Mouse (Mus musculus) embryonic facial prominence, embryonic 12.5 days (tissue): ENCODE data around the gene Ddx52. TPM values are rescaled to one million over a fixed set of nuclear protein-coding genes. Genes with fewer than 3 reads are reported as not detected.
A peak's percentile ranks its signal among the peaks of the same experiment; 100 is the strongest.

ENCODE experiments used
- ATAC-seq: fragments of 200-750 bp; cut with Nextera tagmentation; 2 replicates; pipeline ENCODE4 v1.8.0; 2017; ENCODE audit not compliant: insufficient number of reproducible peaks, insufficient read depth, low FRiP score, low TSS enrichment
- H3K27ac ChIP-seq: fragments of 300-500 bp; sonication (generic); 2 replicates; pipeline ENCODE4 v1.5.1; 2016; ENCODE audit warnings: mild to moderate bottlenecking
- H3K27me3 ChIP-seq: fragments of 300-500 bp; sonication (generic); 2 replicates; pipeline ENCODE4 v1.6.1; 2016; ENCODE audit warnings: mild to moderate bottlenecking, moderate library complexity
- H3K36me3 ChIP-seq: fragments of 300-500 bp; sonication (generic); 2 replicates; pipeline ENCODE4 v1.6.1; 2016; ENCODE audit warnings: mild to moderate bottlenecking
- H3K4me1 ChIP-seq: fragments of 300-500 bp; sonication (generic); 2 replicates; pipeline ENCODE4 v1.6.1; 2016
- H3K4me2 ChIP-seq: fragments of 300-500 bp; sonication (generic); replicated peaks from 2 replicates; pipeline ENCODE4 v1.6.1; 2016; ENCODE audit warnings: mild to moderate bottlenecking, moderate library complexity
- H3K4me3 ChIP-seq: fragments of 300-500 bp; sonication (generic); 2 replicates; pipeline ENCODE4 v1.5.1; 2016; ENCODE audit warnings: mild to moderate bottlenecking
- H3K9ac ChIP-seq: fragments of 300-500 bp; sonication (generic); 2 replicates; pipeline ENCODE4 v1.6.1; 2016; ENCODE audit warnings: mild to moderate bottlenecking, moderate library complexity
- H3K9me3 ChIP-seq: fragments of 300-500 bp; sonication (generic); 2 replicates; pipeline ENCODE4 v1.6.1; 2016; ENCODE audit warnings: mild to moderate bottlenecking, moderate library complexity
- WGBS: fragments of 180-500 bp; shearing (Covaris S2); methylation state at CpG from one replicate; pipeline ENCODE4 v1.1.7; 2016; 5-methylcytosine and 5-hydroxymethylcytosine counted together
- polyA plus RNA-seq: library from polyadenylated mRNA; unstranded; fragments of >200 nt; fragmentation: Nextera tagmentation; extraction: Ambion mirVana; gene quantifications from 2 replicates; pipeline ENCODE4 v1.2.1, GENCODE M21; 2016

Ddx52 gene
- polyA plus RNA-seq: 39.8 and 42.2 TPM in 2 replicates

DNA sequence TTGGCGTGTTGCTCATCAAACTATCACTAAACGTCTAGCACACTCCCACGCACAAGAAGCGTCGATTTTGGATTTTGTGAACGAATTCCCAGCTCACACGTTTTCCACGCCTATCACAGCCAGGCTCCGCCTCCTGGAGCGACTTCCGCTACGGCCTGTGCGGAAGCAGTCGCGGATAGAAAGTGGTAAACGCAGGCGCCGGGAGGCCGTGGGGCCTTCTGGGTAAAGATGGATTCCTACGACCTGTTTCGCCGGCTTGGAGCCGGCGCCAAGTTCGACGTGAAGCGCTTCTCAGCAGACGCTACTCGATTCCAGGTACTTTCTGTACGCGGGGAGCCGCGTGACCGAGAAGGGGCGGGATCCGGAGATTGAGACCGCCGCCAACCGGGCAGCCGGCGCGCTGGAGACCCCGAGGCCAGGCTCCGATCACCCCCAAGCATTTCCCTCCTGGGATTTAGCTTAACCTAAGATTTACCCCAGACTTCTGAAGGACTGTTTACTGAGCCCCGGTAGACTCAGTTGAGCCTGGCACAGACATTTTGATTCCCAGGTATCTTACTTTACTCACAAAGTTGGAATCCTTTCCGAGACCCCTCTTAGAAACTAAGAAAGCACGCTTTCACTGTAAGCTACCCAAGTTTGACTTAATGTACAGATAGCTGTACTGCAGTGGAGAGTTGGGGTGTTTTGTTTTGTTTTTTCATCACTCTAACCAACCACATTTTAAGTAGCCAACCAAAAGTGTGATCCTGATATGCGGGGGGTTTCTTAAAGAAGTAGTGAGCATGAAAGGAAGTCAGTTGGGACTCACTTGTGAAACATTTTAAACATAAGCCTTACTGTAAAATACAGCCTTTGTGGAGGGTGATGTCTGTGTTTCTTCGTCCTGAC, at the start of gene Ddx52:
TSS of gene Ddx52 (plus strand) at position 113 of the 891 bp plus-strand sequence.
- Histone ChIP-seq H3K4me1 (no peaks in the 10 kb centered on the region), H3K36me3 (peaks cover 35% of the 10 kb centered on the region), H3K27me3 (no peaks in the 10 kb centered on the region), H3K4me3 (peak within 1 kb of the TSS; percentile 80), H3K27ac (peak within 1 kb of the TSS; percentile 84), H3K9me3 (no peaks in the 10 kb centered on the region), H3K4me2 (peak within 1 kb of the TSS; percentile 63), H3K9ac (peak within 1 kb of the TSS; percentile 83)
- WGBS: 2% methylated on average over 49 of the region's 49 CpGs
- peak; percentile 75; the same call in 1 of the 2 replicates for ATAC-seq

DNA sequence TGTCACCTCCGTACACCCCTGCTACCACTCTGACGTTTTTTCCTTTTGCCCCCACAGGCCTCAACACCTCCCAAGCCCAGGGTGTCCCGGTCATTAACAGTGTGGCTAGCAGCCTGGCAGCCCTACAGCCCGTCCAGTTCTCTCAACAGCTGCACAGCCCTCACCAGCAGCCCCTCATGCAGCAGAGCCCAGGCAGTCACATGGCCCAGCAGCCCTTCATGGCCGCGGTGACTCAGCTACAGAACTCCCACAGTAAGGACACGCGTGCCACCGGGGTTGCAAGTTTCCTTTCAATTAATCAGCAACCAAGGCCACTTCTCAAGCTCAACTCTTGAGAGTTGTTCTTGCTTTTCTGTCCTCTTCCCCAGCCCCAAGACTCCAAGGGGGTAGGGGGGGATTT, 48.5 kb upstream of the Ddx52 start:
- no peak for ATAC-seq
- WGBS: 68% methylated on average over 9 of the region's 9 CpGs
- Histone ChIP-seq H3K9ac (no peak overlapping the region), H3K36me3 (no peaks in the 10 kb centered on the region), H3K4me1 (no peaks in the 10 kb centered on the region), H3K4me2 (no peak overlapping the region), H3K4me3 (no peak overlapping the region), H3K27me3 (no peaks in the 10 kb centered on the region), H3K27ac (no peak overlapping the region), H3K9me3 (no peaks in the 10 kb centered on the region)

DNA sequence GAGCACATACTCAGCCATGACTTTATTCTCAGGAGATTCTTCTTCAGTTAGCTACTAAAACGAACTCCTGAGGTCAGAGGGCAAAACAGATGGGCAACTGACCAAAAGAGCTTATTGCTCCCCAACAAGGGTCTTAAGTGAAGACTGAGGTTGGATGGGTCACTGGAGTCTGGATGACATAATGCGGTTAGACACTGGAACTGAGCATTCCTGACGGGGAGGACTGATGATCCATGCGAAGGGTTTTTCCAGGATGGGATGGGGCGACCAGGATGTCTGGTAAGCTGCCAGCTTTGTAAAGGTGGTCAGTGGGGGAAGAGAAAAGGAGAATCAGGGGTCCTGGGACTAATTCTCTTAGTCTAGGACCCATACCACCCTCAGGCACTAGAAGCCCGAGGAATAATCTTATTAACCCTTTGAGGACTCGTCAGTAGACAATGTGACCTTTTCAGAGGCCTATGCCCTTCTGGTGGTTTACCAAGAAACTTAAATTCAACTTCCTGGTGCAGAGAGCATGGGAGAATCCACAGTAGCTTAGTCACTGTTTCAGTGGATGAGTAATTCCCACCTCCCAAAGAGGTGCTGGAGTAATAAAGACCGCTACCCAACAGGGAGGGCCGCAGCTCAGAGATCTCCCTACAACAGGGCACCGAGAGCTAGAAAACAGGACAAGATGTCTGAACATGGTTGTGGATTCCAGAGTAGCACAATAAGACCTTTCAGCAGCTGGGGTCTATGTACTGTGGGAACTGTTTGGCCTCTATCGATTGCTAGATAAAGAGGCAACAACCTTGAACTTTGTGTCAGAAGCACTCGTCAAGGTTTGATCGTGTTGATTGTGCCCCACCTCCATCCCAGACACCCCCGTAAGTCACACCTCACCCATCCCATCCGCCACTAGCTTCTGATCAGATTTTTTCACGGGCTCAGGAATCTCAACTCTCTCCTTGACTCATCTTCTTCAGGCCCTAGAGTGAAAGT, 45.1 kb upstream of the Ddx52 start:
- WGBS: 80% methylated on average over 16 of the region's 16 CpGs
- no peaks in the 10 kb centered on the region for H3K27me3 ChIP-seq
- no peaks in the 10 kb centered on the region for H3K4me1 ChIP-seq
- no peak overlapping the region for H3K4me2 ChIP-seq
- no peak overlapping the region for H3K9ac ChIP-seq
- no peak overlapping the region for H3K4me3 ChIP-seq
- H3K27ac ChIP-seq: no peak overlapping the region
- no peak for ATAC-seq
- H3K36me3 ChIP-seq: no peaks in the 10 kb centered on the region
- no peaks in the 10 kb centered on the region for H3K9me3 ChIP-seq

DNA sequence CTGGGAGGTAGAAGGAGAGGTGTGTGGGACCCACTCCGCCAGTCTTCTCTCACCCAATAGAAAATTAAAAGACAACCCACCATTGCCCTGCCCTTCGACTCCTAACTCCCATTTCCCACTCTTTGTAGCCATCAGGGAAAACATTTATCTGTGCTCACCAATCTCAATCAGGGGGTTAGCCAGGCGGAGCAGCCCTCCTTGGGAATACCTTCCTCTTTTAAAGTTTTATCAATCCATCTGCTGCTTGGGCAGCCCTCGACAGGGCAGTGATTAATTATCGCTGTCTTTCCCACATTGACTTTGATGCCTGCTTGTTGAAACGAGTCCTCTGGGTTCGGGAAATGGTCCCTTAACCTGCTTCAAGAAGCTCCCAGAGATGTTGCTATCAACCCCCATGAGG, 44.3 kb upstream of the Ddx52 start:
- Histone ChIP-seq H3K9ac (no peak overlapping the region), H3K4me2 (no peak overlapping the region), H3K4me3 (no peak overlapping the region), H3K36me3 (no peaks in the 10 kb centered on the region), H3K4me1 (no peaks in the 10 kb centered on the region), H3K9me3 (no peaks in the 10 kb centered on the region), H3K27me3 (no peaks in the 10 kb centered on the region), H3K27ac (no peak overlapping the region)
- ATAC-seq: no peak
- WGBS: 84% methylated on average over 7 of the region's 7 CpGs

DNA sequence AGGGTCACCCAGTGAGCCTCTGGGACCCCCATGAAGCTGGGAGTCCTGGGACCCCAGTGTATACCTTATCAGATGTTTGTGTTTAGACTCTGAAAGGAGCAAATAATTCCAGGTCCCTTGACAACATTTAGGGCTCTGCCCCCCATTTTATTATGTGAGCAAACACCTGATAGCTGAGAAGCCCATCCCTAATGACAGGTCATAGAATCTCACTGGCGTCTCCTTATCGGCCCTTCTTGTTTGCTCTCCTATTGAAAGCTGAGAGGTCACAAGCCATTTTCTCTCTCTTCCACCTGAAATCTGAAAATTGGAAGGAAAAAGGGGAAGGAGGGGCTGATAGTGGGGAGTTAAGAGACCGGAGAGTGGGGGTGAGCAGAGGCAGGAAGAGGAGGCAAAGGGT, 39.0 kb upstream of the Ddx52 start:
- no peaks in the 10 kb centered on the region for H3K36me3 ChIP-seq
- H3K27ac ChIP-seq: no peak overlapping the region
- no peak overlapping the region for H3K9ac ChIP-seq
- ATAC-seq: no peak
- WGBS: 81% methylated on average over 3 of the region's 3 CpGs
- no peak overlapping the region for H3K4me2 ChIP-seq
- H3K9me3 ChIP-seq: no peaks in the 10 kb centered on the region
- H3K27me3 ChIP-seq: no peaks in the 10 kb centered on the region
- no peaks in the 10 kb centered on the region for H3K4me1 ChIP-seq
- H3K4me3 ChIP-seq: no peak overlapping the region

DNA sequence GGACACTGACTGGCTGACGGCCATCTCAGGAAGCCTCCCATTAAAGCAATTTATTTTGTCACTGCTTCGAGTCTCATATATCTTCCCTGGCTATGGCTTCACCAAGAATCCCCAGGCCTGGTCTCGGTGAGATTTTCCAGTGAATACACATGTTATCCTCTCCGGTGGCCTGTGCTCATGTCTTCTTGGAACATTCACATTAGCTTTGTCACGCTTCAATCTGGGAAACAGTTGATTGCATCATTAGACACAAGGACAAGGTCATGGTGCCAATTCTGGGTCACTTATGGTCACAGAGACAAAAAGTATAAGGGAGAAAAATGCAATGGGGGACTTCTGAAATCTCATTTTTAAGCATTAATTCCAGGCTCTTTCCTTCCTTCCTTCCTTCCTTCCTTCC, 36.1 kb upstream of the Ddx52 start:
- H3K4me2 ChIP-seq: no peak overlapping the region
- WGBS: 46% methylated on average over 5 of the region's 5 CpGs
- ATAC-seq: no peak
- no peaks in the 10 kb centered on the region for H3K27me3 ChIP-seq
- H3K9me3 ChIP-seq: no peaks in the 10 kb centered on the region
- H3K27ac ChIP-seq: no peak overlapping the region
- no peak overlapping the region for H3K4me3 ChIP-seq
- no peaks in the 10 kb centered on the region for H3K36me3 ChIP-seq
- H3K9ac ChIP-seq: no peak overlapping the region
- H3K4me1 ChIP-seq: no peaks in the 10 kb centered on the region

DNA sequence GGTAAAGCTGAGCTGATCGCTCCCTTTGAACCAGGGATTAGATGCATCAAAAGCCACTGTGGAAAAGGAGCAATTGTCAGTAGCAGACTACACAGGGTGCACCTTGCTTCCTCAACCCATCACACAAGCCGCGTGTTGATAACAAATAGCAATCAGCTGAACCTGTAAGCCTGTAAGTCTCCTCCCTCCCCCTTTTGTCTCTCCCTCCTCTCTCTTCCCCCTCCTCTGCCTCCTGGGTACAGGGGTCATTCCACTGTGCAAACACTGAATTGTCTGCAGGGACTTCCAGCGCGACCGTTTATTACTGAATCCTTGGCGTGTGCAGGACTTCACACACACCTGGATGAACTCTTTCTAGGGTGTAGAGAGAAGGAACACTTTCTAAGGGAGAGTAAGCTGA, 33.5 kb upstream of the Ddx52 start:
- Histone ChIP-seq H3K36me3 (no peaks in the 10 kb centered on the region), H3K27me3 (no peaks in the 10 kb centered on the region), H3K4me1 (no peaks in the 10 kb centered on the region), H3K4me3 (no peak overlapping the region), H3K27ac (no peak overlapping the region), H3K9ac (no peak overlapping the region), H3K9me3 (no peaks in the 10 kb centered on the region), H3K4me2 (no peak overlapping the region)
- WGBS: 28% methylated on average over 7 of the region's 7 CpGs
- ATAC-seq: no peak

DNA sequence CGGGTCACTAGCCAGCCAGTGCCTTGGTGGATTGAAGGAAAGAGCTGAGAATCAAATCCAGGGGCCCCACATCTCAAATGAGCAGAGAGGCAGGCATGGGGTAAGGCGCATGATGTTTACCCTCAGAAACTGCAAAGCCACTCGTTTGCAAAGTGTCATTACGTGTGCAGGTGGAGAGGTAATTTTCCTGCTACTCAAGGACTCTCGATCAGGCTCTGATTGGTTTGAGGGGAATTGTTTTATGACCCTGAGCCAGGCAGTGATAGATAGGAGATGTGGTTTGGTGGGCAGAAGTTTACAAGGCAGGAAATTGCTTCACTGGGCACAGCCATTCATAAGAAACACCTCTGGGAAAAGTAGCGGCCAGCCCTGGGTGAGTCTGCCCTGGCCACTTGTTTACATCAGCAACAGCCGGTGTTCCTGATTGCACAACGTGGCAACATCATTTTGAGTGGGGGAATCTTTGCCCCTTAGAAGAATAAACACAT, 28.0 kb upstream of the Ddx52 start:
- no peak for ATAC-seq
- H3K36me3 ChIP-seq: no peaks in the 10 kb centered on the region
- H3K9ac ChIP-seq: no peak overlapping the region
- no peaks in the 10 kb centered on the region for H3K27me3 ChIP-seq
- no peak overlapping the region for H3K4me2 ChIP-seq
- H3K4me1 ChIP-seq: no peaks in the 10 kb centered on the region
- H3K27ac ChIP-seq: no peak overlapping the region
- H3K4me3 ChIP-seq: no peak overlapping the region
- H3K9me3 ChIP-seq: no peaks in the 10 kb centered on the region
- WGBS: 71% methylated on average over 8 of the region's 8 CpGs

DNA sequence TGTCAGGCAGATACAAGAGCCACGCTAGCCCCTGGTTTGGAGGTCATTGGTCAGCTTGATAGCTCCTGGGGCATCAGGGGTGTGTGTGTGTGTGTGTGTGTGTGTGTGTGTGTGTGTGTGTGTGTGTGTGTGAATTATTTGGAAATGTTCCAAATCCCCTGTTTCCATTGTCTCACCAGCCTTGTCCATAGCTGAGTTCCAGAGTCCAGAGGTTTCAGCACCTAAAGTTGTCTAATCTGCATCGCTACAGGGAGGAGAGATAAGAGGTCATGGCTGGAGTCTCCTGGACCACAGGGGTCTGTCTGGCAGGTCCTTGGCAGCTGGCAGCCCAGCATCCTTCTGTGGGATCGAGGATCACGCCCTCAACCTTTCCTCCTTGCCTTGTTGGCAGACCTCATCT, 27.4 kb upstream of the Ddx52 start:
- WGBS: 77% methylated on average over 4 of the region's 4 CpGs
- Histone ChIP-seq H3K4me1 (no peaks in the 10 kb centered on the region), H3K27me3 (no peaks in the 10 kb centered on the region), H3K4me3 (no peak overlapping the region), H3K9me3 (no peaks in the 10 kb centered on the region), H3K27ac (no peak overlapping the region), H3K4me2 (no peak overlapping the region), H3K36me3 (no peaks in the 10 kb centered on the region), H3K9ac (no peak overlapping the region)
- ATAC-seq: no peak

DNA sequence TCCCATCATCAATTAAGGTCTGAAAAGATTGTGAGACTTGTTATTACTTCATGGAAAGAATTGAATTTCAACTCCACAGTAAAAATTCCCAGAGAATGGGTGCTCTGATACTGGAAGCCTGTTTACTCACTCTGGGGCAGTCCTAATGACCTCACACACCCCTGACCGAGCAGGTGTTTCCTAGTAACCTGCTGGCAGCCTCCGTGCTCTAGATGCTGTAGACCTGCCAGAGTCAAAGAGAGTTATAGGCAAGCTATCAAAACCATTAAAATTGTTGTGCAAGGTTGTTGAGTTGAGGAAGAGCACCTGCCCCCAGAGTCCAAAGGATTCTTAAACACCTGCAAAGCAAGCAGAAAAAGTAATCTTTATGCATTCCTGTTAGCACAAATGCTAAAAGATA, 19.3 kb upstream of the Ddx52 start:
- Histone ChIP-seq H3K36me3 (no peaks in the 10 kb centered on the region), H3K27ac (no peak overlapping the region), H3K27me3 (0 out of 2 replicates have a peak, but pooled peaks cover 4% of the 10 kb centered on the region), H3K4me1 (no peaks in the 10 kb centered on the region), H3K9ac (no peak overlapping the region), H3K4me3 (no peak overlapping the region), H3K9me3 (no peaks in the 10 kb centered on the region), H3K4me2 (no peak overlapping the region)
- ATAC-seq: no peak
- WGBS: 76% methylated on average over 2 of the region's 2 CpGs

DNA sequence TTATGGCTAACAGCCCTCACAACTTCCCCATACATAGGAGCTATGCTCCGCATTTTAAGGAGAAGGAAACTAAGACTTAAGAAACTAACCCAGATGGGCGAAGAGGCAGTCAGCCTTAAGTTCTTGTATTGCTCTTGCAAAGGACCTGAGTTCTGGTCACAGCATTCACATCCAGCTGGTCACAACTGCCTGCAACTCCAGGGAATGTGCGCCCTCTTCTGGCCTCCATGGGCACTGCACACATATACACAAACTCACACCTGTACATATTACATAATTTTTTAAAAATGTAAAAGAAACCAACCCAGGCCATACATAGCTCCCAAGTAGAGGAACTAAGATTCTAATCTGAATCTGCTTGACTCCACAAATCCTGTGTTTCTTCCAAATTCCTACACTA, 14.8 kb upstream of the Ddx52 start:
- H3K27me3 ChIP-seq: 0 out of 2 replicates have a peak, but pooled peaks cover 4% of the 10 kb centered on the region
- H3K36me3 ChIP-seq: no peaks in the 10 kb centered on the region
- H3K27ac ChIP-seq: no peak overlapping the region
- H3K4me2 ChIP-seq: no peak overlapping the region
- no peaks in the 10 kb centered on the region for H3K4me1 ChIP-seq
- H3K9me3 ChIP-seq: no peaks in the 10 kb centered on the region
- no peak overlapping the region for H3K9ac ChIP-seq
- WGBS: 55% methylated on average over 3 of the region's 3 CpGs
- H3K4me3 ChIP-seq: no peak overlapping the region
- no peak for ATAC-seq
